Mouse (Mus musculus) large intestine, adult 2 months (tissue): ENCODE results near the gene Atp2c2. TPM values are rescaled to one million over a fixed set of nuclear protein-coding genes. Genes with fewer than 3 reads are reported as not detected.

Experiments
- DNase-seq: peaks from one replicate; pipeline ENCODE4 v3.0.0-alpha.2; 2012; ENCODE audit warnings: low read depth, low spot score
- WGBS: fragments of 180-500 bp; shearing (Covaris S2); methylation state at CpG from one replicate; pipeline ENCODE4 v1.1.7; 2018; 5-methylcytosine and 5-hydroxymethylcytosine counted together
- polyA plus RNA-seq: library from polyadenylated mRNA; depleted of rRNA; stranded (reverse); fragments of >200 nt; gene quantifications from 2 replicates; pipeline ENCODE4 v1.2.3, GENCODE M21; 2012; rRNA removed

Gene Atp2c2
- polyA plus RNA-seq, 1 experiment, result 9.5 TPM

GRCm38 (mm10) chr8:119805275-119805674, 105.5 kb downstream of the Atp2c2 start:
- 38% methylated on average over 8 of the region's 8 CpGs for WGBS
- DNase-seq, result no peak

GRCm38 (mm10) chr8:119806422-119807263, 106.8 kb downstream of the Atp2c2 start:
- DNase-seq, result no peak
- 26% methylated on average over 14 of the region's 14 CpGs for WGBS

Other genes with a start within 250 kb of the Atp2c2 start
- 0.62 and 2.0 TPM in 2 replicates for gene Slc38a8, start 198.3 kb upstream of the Atp2c2 start, polyA plus RNA-seq
- gene Mbtps1, start 141.3 kb upstream of the Atp2c2 start, polyA plus RNA-seq, result 54.3 and 69.2 TPM in 2 replicates
- 19.1 and 23.9 TPM in 2 replicates for gene Hsdl1, start 124.8 kb upstream of the Atp2c2 start, polyA plus RNA-seq
- gene Dnaaf1, start 124.8 kb upstream of the Atp2c2 start, polyA plus RNA-seq, result 3.5 and 7.3 TPM in 2 replicates
- 19.2 and 21.5 TPM in 2 replicates for gene Taf1c, start 94.8 kb upstream of the Atp2c2 start, polyA plus RNA-seq
- gene Adad2, start 87.3 kb upstream of the Atp2c2 start, polyA plus RNA-seq, result 0.12 and 0.62 TPM in 2 replicates
- 0.86 and 0.89 TPM in 2 replicates for gene Kcng4, start 64.3 kb upstream of the Atp2c2 start, polyA plus RNA-seq
- gene Wfdc1, start 33.6 kb upstream of the Atp2c2 start, polyA plus RNA-seq, result 26.6 and 26.8 TPM in 2 replicates
- 7.3 and 9.0 TPM in 2 replicates for gene Tldc1, start 78.4 kb downstream of the Atp2c2 start, polyA plus RNA-seq
- gene Cotl1, start 140.5 kb downstream of the Atp2c2 start, polyA plus RNA-seq, result 241 and 255 TPM in 2 replicates
- 7.5 and 11.0 TPM in 2 replicates for gene Klhl36, start 162.3 kb downstream of the Atp2c2 start, polyA plus RNA-seq
- gene Usp10, start 210.4 kb downstream of the Atp2c2 start, polyA plus RNA-seq, result 96.9 and 104 TPM in 2 replicates
- gene Gm20388, start 210.8 kb downstream of the Atp2c2 start, polyA plus RNA-seq, result 31.5 and 41.1 TPM in 2 replicates